Mouse (Mus musculus) T-cell, adult 66 days (primary cell): Measurements from ENCODE around the gene Olfr847. TPM values are rescaled to one million over a fixed set of nuclear protein-coding genes. Genes with fewer than 3 reads are reported as not detected.

Source experiments
- total RNA-seq, 2 experiments: library from RNA; stranded (reverse); gene quantifications; 3 replicates in 1 of 2; 4 replicates in 1 of 2; pipeline ENCODE4 v1.2.4; 2023

The Olfr847 gene
- not detected for total RNA-seq

GRCm38 (mm10) chr9:19378569-19378968, at the start of gene Olfr847:
Olfr847 (minus strand) TSS chr9:19378669.

GRCm38 (mm10) chr9:19363905-19364304, 14.6 kb downstream of the Olfr847 start, which contains the start of gene Olfr846:
Olfr846 (minus strand) TSS chr9:19364005.

GRCm38 (mm10) chr9:19336157-19336556, 42.3 kb downstream of the Olfr847 start, which contains the start of gene Olfr845:
Olfr845 (plus strand) TSS chr9:19336457.

Other genes with a start within 250 kb of the Olfr847 start
- gene Olfr837, start 242.4 kb downstream of the Olfr847 start, total RNA-seq: not detected
- not detected for gene Olfr839-ps1, start 201.4 kb downstream of the Olfr847 start, total RNA-seq
- not detected for gene Olfr843, start 126.7 kb downstream of the Olfr847 start, total RNA-seq
- gene Olfr844, start 62.3 kb downstream of the Olfr847 start, total RNA-seq: not detected
- not detected for gene Olfr845, start 42.2 kb downstream of the Olfr847 start, total RNA-seq
- gene Olfr846, start 14.7 kb downstream of the Olfr847 start, total RNA-seq: not detected
- not detected for gene Olfr849, start 61.6 kb upstream of the Olfr847 start, total RNA-seq
- not detected for gene Olfr850, start 99.6 kb upstream of the Olfr847 start, total RNA-seq
- not detected for gene Olfr851, start 114.6 kb upstream of the Olfr847 start, total RNA-seq
- not detected for gene Olfr853, start 162.4 kb upstream of the Olfr847 start, total RNA-seq
- gene Olfr854, start 188.7 kb upstream of the Olfr847 start, total RNA-seq: not detected
- gene Olfr855, start 203.9 kb upstream of the Olfr847 start, total RNA-seq: not detected
- 10 to 100 TPM; 29.9 to 34.0 TPM for gene Zfp317, start 243.4 kb upstream of the Olfr847 start, total RNA-seq